Mouse (Mus musculus) lung, embryonic 16.5 days (tissue): ENCODE results near the gene Slc25a43. TPM values are rescaled to one million over a fixed set of nuclear protein-coding genes. Genes with fewer than 3 reads are reported as not detected.

Source experiments
- ATAC-seq: fragments of 200-750 bp; cut with Nextera tagmentation; 2 replicates; pipeline ENCODE4 v1.8.0; 2017; ENCODE audit warnings: low read depth, mild to moderate bottlenecking, moderate library complexity
- H3K27ac ChIP-seq: fragments of 300-500 bp; sonication (generic); 2 replicates; pipeline ENCODE4 v1.5.1; 2014; ENCODE audit warnings: mild to moderate bottlenecking, control low read depth, low read length
- H3K27me3 ChIP-seq: fragments of 300-500 bp; sonication (generic); 2 replicates; pipeline ENCODE4 v1.6.1; 2014; ENCODE audit warnings: low read depth, low read length, mixed read lengths; ENCODE audit not compliant: control insufficient read depth, insufficient read depth
- H3K36me3 ChIP-seq: fragments of 300-500 bp; sonication (generic); 2 replicates; pipeline ENCODE4 v1.6.1; 2014; ENCODE audit warnings: low read length; ENCODE audit not compliant: control insufficient read depth, insufficient read depth
- H3K4me1 ChIP-seq: fragments of 300-500 bp; sonication (generic); replicated peaks from 2 replicates; pipeline ENCODE4 v1.6.1; 2014; ENCODE audit warnings: low read length, mixed read lengths; ENCODE audit not compliant: control insufficient read depth, insufficient read depth
- H3K4me2 ChIP-seq: fragments of 300-500 bp; sonication (generic); 2 replicates; pipeline ENCODE4 v1.6.1; 2014; ENCODE audit warnings: low read depth, low read length, control low read depth
- H3K4me3 ChIP-seq: fragments of 300-500 bp; sonication (generic); 2 replicates; pipeline ENCODE4 v1.5.1; 2014; ENCODE audit warnings: mild to moderate bottlenecking, low read length, control low read depth
- H3K9ac ChIP-seq: fragments of 300-500 bp; sonication (generic); 2 replicates; pipeline ENCODE4 v1.6.1; 2014; ENCODE audit warnings: low read length, control low read depth
- H3K9me3 ChIP-seq: fragments of 300-500 bp; sonication (generic); 2 replicates; pipeline ENCODE4 v1.6.1; 2016; ENCODE audit warnings: low read length; ENCODE audit not compliant: control insufficient read depth
- WGBS: fragments of 180-500 bp; shearing (Covaris S2); extraction: QIAGEN DNeasy Blood & Tissue Kit; methylation state at CpG from one replicate; pipeline ENCODE4 v1.1.7; 2014; 5-methylcytosine and 5-hydroxymethylcytosine counted together
- polyA plus RNA-seq: library from polyadenylated mRNA; unstranded; fragments of >200 nt; fragmentation: Nextera tagmentation; extraction: Ambion mirVana; gene quantifications from 2 replicates; pipeline ENCODE4 v1.2.1, GENCODE M21; 2015

Gene Slc25a43
- polyA plus RNA-seq, 1 experiment from 2014 or later, result 2.3 TPM

- 38% methylated on average over 1 of the region's 1 CpGs for WGBS
- no peak overlapping the region for H3K9ac ChIP-seq
- no peaks in the 10 kb centered on the region for H3K36me3 ChIP-seq
- ATAC-seq, result no peak
- no peak overlapping the region for H3K4me2 ChIP-seq
- no peaks in the 10 kb centered on the region for H3K27me3 ChIP-seq
- H3K4me1 ChIP-seq, result 0 out of 2 replicates have a peak, but pooled peaks cover 8% of the 10 kb centered on the region
- no peak overlapping the region for H3K27ac ChIP-seq
- H3K4me3 ChIP-seq, result no peak overlapping the region
- no peaks in the 10 kb centered on the region for H3K9me3 ChIP-seq
Observed at GRCm38 (mm10) chrX:36750591-36750990, 7.1 kb downstream of the Slc25a43 start.

- 0 out of 2 replicates have a peak, but pooled peaks cover 8% of the 10 kb centered on the region for H3K4me1 ChIP-seq
- H3K27ac ChIP-seq, result no peak overlapping the region
- no peak overlapping the region for H3K4me3 ChIP-seq
- H3K27me3 ChIP-seq, result no peaks in the 10 kb centered on the region
- H3K4me2 ChIP-seq, result no peak overlapping the region
- H3K9ac ChIP-seq, result no peak overlapping the region
- no peak for ATAC-seq
- no peaks in the 10 kb centered on the region for H3K36me3 ChIP-seq
- no peaks in the 10 kb centered on the region for H3K9me3 ChIP-seq
- WGBS, result 71% methylated on average over 3 of the region's 3 CpGs
Observed at GRCm38 (mm10) chrX:36752586-36752985, 9.1 kb downstream of the Slc25a43 start.

GRCm38 (mm10) chrX:36757796-36758472, 14.5 kb downstream of the Slc25a43 start:
- no peak for ATAC-seq

GRCm38 (mm10) chrX:36758566-36758965, 15.1 kb downstream of the Slc25a43 start:
- Histone ChIP-seq H3K9me3 (no peaks in the 10 kb centered on the region), H3K4me2 (no peak overlapping the region), H3K9ac (no peak overlapping the region), H3K27me3 (no peaks in the 10 kb centered on the region), H3K4me3 (no peak overlapping the region), H3K36me3 (no peaks in the 10 kb centered on the region), H3K4me1 (no peaks in the 10 kb centered on the region), H3K27ac (no peak overlapping the region)
- WGBS, result 52% methylated on average over 6 of the region's 6 CpGs
- no peak for ATAC-seq

More at GRCm38 (mm10) chrX:36757796-36758472, 14.5 kb downstream of the Slc25a43 start:
- H3K9me3 ChIP-seq, result no peaks in the 10 kb centered on the region
- no peak overlapping the region for H3K4me2 ChIP-seq
- WGBS, result 65% methylated on average over 7 of the region's 7 CpGs
- H3K4me1 ChIP-seq, result no peaks in the 10 kb centered on the region
- H3K9ac ChIP-seq, result no peak overlapping the region
- H3K27me3 ChIP-seq, result no peaks in the 10 kb centered on the region
- H3K27ac ChIP-seq, result no peak overlapping the region
- no peak overlapping the region for H3K4me3 ChIP-seq
- H3K36me3 ChIP-seq, result no peaks in the 10 kb centered on the region

- no peak overlapping the region for H3K4me3 ChIP-seq
- ATAC-seq, result no peak
- H3K9me3 ChIP-seq, result no peaks in the 10 kb centered on the region
- H3K9ac ChIP-seq, result no peak overlapping the region
- no peak overlapping the region for H3K27ac ChIP-seq
- H3K4me2 ChIP-seq, result no peak overlapping the region
- no peaks in the 10 kb centered on the region for H3K27me3 ChIP-seq
- H3K36me3 ChIP-seq, result no peaks in the 10 kb centered on the region
- 64% methylated on average over 6 of the region's 6 CpGs for WGBS
- no peaks in the 10 kb centered on the region for H3K4me1 ChIP-seq
Observed at GRCm38 (mm10) chrX:36760946-36761635, 17.6 kb downstream of the Slc25a43 start.

GRCm38 (mm10) chrX:36762289-36762688, 18.8 kb downstream of the Slc25a43 start:
- Histone ChIP-seq H3K27ac (no peak overlapping the region), H3K9ac (no peak overlapping the region), H3K4me1 (no peaks in the 10 kb centered on the region), H3K4me2 (no peak overlapping the region), H3K4me3 (no peak overlapping the region), H3K36me3 (no peaks in the 10 kb centered on the region), H3K27me3 (no peaks in the 10 kb centered on the region), H3K9me3 (no peaks in the 10 kb centered on the region)
- WGBS, result 81% methylated on average over 5 of the region's 5 CpGs
- ATAC-seq, result no peak

GRCm38 (mm10) chrX:36762894-36763293, 19.4 kb downstream of the Slc25a43 start:
- WGBS, result 53% methylated on average over 4 of the region's 4 CpGs
- no peaks in the 10 kb centered on the region for H3K36me3 ChIP-seq
- H3K4me3 ChIP-seq, result no peak overlapping the region
- no peaks in the 10 kb centered on the region for H3K9me3 ChIP-seq
- H3K27me3 ChIP-seq, result no peaks in the 10 kb centered on the region
- H3K4me1 ChIP-seq, result no peaks in the 10 kb centered on the region
- no peak overlapping the region for H3K9ac ChIP-seq
- no peak overlapping the region for H3K4me2 ChIP-seq
- H3K27ac ChIP-seq, result no peak overlapping the region
- ATAC-seq, result peak; percentile 62

- Histone ChIP-seq H3K27ac (no peak overlapping the region), H3K4me3 (no peak overlapping the region), H3K36me3 (no peaks in the 10 kb centered on the region), H3K9me3 (no peaks in the 10 kb centered on the region), H3K9ac (no peak overlapping the region), H3K4me2 (no peak overlapping the region), H3K4me1 (no peaks in the 10 kb centered on the region), H3K27me3 (no peaks in the 10 kb centered on the region)
- ATAC-seq, result no peak
- 48% methylated on average over 11 of the region's 11 CpGs for WGBS
Observed at GRCm38 (mm10) chrX:36763298-36763933, 20.0 kb downstream of the Slc25a43 start.

- Histone ChIP-seq H3K27ac (no peak overlapping the region), H3K27me3 (no peaks in the 10 kb centered on the region), H3K4me1 (no peaks in the 10 kb centered on the region), H3K4me2 (no peak overlapping the region), H3K9ac (no peak overlapping the region), H3K4me3 (no peak overlapping the region), H3K9me3 (no peaks in the 10 kb centered on the region), H3K36me3 (no peaks in the 10 kb centered on the region)
- ATAC-seq, result no peak
- 34% methylated on average over 2 of the region's 2 CpGs for WGBS
Observed at GRCm38 (mm10) chrX:36763934-36764317, 20.5 kb downstream of the Slc25a43 start.
